Mouse (Mus musculus) forebrain, embryonic 16.5 days (tissue): Measurements from ENCODE around the gene Igfbp6. TPM values are rescaled to one million over a fixed set of nuclear protein-coding genes. Genes with fewer than 3 reads are reported as not detected.

Experiments
- ATAC-seq: fragments of 200-750 bp; cut with Nextera tagmentation; 2 replicates; pipeline ENCODE4 v1.8.0; 2017; ENCODE audit warnings: mild to moderate bottlenecking, moderate library complexity
- H3K27ac ChIP-seq: fragments of 300-500 bp; sonication (generic); 2 replicates; pipeline ENCODE4 v1.5.1; 2014; ENCODE audit warnings: low read length, control low read depth
- H3K27me3 ChIP-seq: fragments of 300-500 bp; sonication (generic); replicated peaks from 2 replicates; pipeline ENCODE4 v1.6.1; 2014; ENCODE audit warnings: low read length; ENCODE audit not compliant: control insufficient read depth, insufficient read depth
- H3K36me3 ChIP-seq: fragments of 300-500 bp; sonication (generic); 2 replicates; pipeline ENCODE4 v1.6.1; 2014; ENCODE audit not compliant: control insufficient read depth, insufficient read depth
- H3K4me1 ChIP-seq: fragments of 300-500 bp; sonication (generic); replicated peaks from 2 replicates; pipeline ENCODE4 v1.6.1; 2014; ENCODE audit warnings: low read length; ENCODE audit not compliant: control insufficient read depth, insufficient read depth
- H3K4me2 ChIP-seq: fragments of 300-500 bp; sonication (generic); 2 replicates; pipeline ENCODE4 v1.6.1; 2014; ENCODE audit warnings: mild to moderate bottlenecking, low read length, control low read depth
- H3K4me3 ChIP-seq: fragments of 300-500 bp; sonication (generic); replicated peaks from 2 replicates; pipeline ENCODE4 v1.5.1; 2014; ENCODE audit warnings: mild to moderate bottlenecking, low read length, control low read depth
- H3K9ac ChIP-seq: fragments of 300-500 bp; sonication (generic); replicated peaks from 2 replicates; pipeline ENCODE4 v1.6.1; 2014; ENCODE audit warnings: low read depth, low read length, control low read depth
- H3K9me3 ChIP-seq: fragments of 300-500 bp; sonication (generic); 2 replicates; pipeline ENCODE4 v1.6.1; 2016; ENCODE audit warnings: low read length; ENCODE audit not compliant: control insufficient read depth
- WGBS: fragments of 180-500 bp; shearing (Covaris S2); extraction: QIAGEN DNeasy Blood & Tissue Kit; methylation state at CpG from one replicate; pipeline ENCODE4 v1.1.7; 2014; 5-methylcytosine and 5-hydroxymethylcytosine counted together
- polyA plus RNA-seq: library from polyadenylated mRNA; unstranded; fragments of >200 nt; fragmentation: Nextera tagmentation; extraction: Ambion mirVana; gene quantifications from 2 replicates; pipeline ENCODE4 v1.2.1, GENCODE M21; 2015

Gene Igfbp6
- polyA plus RNA-seq, 1 experiment from 2014 or later, result 2.2 TPM

DNA sequence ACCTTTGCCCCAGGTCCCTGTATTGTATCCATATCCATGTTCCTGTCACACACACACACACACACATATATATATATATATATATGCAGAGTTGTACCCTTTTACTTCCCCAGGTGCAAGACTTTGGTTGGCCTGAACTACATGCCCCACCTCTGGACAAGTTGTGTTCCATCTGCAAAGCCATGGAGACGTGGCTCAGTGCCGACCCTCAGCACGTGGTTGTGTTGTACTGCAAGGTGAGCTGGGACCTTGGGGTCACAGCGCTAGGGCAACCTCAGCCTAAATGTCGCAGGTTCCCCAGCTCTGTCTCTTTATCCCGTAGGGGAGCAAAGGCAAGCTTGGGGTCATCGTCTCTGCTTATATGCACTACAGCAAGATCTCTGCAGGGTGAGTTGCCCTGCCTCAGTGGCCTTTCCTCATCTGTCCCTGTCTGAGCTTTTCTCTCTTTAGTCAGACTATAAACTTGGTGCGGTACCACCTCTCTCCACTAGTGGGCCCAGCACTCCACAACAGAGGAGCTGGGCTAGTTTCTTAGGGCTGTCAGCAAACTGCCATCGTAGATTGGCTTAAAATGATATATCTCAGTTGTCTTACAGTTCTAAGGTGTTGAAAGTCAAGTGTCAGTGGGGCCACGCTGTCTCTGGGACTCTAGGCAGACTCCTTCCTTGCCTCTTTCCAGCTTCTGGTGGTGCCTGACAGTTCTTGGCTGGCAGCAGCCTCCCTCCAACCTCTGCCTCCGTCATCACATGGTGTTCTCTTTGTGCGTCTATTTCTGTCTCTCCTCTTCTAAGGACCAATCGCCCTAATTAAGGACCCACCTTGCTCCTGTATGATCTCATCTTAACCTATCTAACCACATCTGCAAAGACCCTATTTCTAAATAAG lies 36.2 kb upstream of the Igfbp6 start:
- Histone ChIP-seq H3K4me2 (no peak overlapping the region), H3K4me1 (peaks cover 27% of the 10 kb centered on the region), H3K36me3 (no peaks in the 10 kb centered on the region), H3K27ac (no peak overlapping the region), H3K9me3 (no peaks in the 10 kb centered on the region), H3K9ac (no peak overlapping the region), H3K4me3 (no peak overlapping the region), H3K27me3 (peaks cover 11% of the 10 kb centered on the region; the same call in 1 of the 2 replicates)
- no peak; the same call in 1 of the 2 replicates for ATAC-seq
- 31% methylated on average over 13 of the region's 13 CpGs for WGBS

- no peak overlapping the region for H3K4me2 ChIP-seq
- no peak overlapping the region for H3K9ac ChIP-seq
- peaks cover 11% of the 10 kb centered on the region; the same call in 1 of the 2 replicates for H3K27me3 ChIP-seq
- peak; percentile 41 for ATAC-seq
- peaks cover 21% of the 10 kb centered on the region for H3K4me1 ChIP-seq
- 40% methylated on average over 18 of the region's 18 CpGs for WGBS
- H3K9me3 ChIP-seq, result no peaks in the 10 kb centered on the region
- no peak overlapping the region for H3K4me3 ChIP-seq
- no peaks in the 10 kb centered on the region for H3K36me3 ChIP-seq
- no peak overlapping the region for H3K27ac ChIP-seq
These were observed 35.3 kb upstream of the Igfbp6 start for GRCm38 (mm10) chr15:102108651-102109525.

GRCm38 (mm10) chr15:102110271-102110670 lies 33.9 kb upstream of the Igfbp6 start:
- no peak overlapping the region for H3K9ac ChIP-seq
- peaks cover 11% of the 10 kb centered on the region; the same call in 1 of the 2 replicates for H3K27me3 ChIP-seq
- no peak overlapping the region for H3K27ac ChIP-seq
- H3K4me2 ChIP-seq, result no peak overlapping the region
- no peaks in the 10 kb centered on the region for H3K36me3 ChIP-seq
- 91% methylated on average over 7 of the region's 7 CpGs for WGBS
- no peak overlapping the region for H3K4me3 ChIP-seq
- no peaks in the 10 kb centered on the region for H3K9me3 ChIP-seq
- ATAC-seq, result no peak
- peaks cover 18% of the 10 kb centered on the region for H3K4me1 ChIP-seq

GRCm38 (mm10) chr15:102110701-102111494 lies 33.3 kb upstream of the Igfbp6 start:
- no peak overlapping the region for H3K4me2 ChIP-seq
- 76% methylated on average over 28 of the region's 29 CpGs for WGBS
- H3K9ac ChIP-seq, result no peak overlapping the region
- no peaks in the 10 kb centered on the region for H3K36me3 ChIP-seq
- peaks cover 15% of the 10 kb centered on the region for H3K4me1 ChIP-seq
- peaks cover 8% of the 10 kb centered on the region; the same call in 1 of the 2 replicates for H3K27me3 ChIP-seq
- ATAC-seq, result no peak
- no peak overlapping the region for H3K27ac ChIP-seq
- no peaks in the 10 kb centered on the region for H3K9me3 ChIP-seq
- no peak overlapping the region for H3K4me3 ChIP-seq

GRCm38 (mm10) chr15:102111495-102111829 lies 32.7 kb upstream of the Igfbp6 start:
- Histone ChIP-seq H3K27ac (no peak overlapping the region), H3K9me3 (no peaks in the 10 kb centered on the region), H3K36me3 (no peaks in the 10 kb centered on the region), H3K9ac (no peak overlapping the region), H3K4me3 (no peak overlapping the region), H3K27me3 (peaks cover 4% of the 10 kb centered on the region; the same call in 1 of the 2 replicates), H3K4me1 (peaks cover 19% of the 10 kb centered on the region), H3K4me2 (no peak overlapping the region)
- WGBS, result 76% methylated on average over 11 of the region's 11 CpGs
- no peak for ATAC-seq

DNA sequence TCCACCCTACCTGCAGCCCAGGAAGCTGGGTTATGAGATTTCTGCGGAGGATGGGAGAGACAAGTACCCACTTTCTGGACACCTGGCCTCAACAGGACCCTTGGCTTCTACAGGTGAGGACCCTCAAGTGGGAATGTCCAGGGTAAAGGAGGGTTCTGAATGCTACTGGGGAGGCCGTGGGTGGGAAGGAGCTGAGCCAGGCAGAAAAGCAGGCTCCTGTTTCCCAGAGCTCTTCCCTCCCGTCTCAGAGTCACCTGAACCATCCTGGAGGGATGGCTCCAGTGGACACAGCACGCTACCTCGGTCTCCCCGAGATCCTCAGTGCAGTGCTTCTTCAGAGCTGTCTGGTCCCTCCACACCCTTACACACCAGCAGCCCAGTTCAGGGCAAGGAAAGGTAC lies 32.0 kb upstream of the Igfbp6 start:
- H3K36me3 ChIP-seq, result no peaks in the 10 kb centered on the region
- no peaks in the 10 kb centered on the region for H3K27me3 ChIP-seq
- H3K4me1 ChIP-seq, result peaks cover 19% of the 10 kb centered on the region
- H3K9ac ChIP-seq, result no peak overlapping the region
- WGBS, result 89% methylated on average over 6 of the region's 6 CpGs
- ATAC-seq, result no peak
- no peak overlapping the region for H3K4me3 ChIP-seq
- no peak overlapping the region for H3K4me2 ChIP-seq
- no peak overlapping the region for H3K27ac ChIP-seq
- H3K9me3 ChIP-seq, result no peaks in the 10 kb centered on the region

DNA sequence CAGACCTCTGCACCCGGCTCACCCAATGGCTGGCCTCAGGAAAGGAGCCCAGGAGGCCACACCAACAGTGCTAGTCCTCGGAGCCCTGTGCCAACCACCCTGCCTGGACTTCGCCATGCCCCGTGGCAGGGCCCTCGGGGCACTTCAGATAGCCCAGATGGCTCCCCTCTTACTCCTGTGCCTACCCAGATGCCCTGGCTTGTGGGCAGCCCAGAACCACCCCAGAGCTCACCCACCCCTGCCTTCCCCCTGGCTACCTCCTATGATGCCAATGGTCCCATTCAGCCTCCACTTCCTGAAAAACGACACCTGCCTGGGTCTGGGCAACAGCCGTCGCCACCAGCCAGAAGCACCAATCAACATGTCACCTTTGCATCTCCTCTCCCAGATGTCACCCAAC lies 31.3 kb upstream of the Igfbp6 start:
- H3K36me3 ChIP-seq, result no peaks in the 10 kb centered on the region; the same call in 1 of the 2 replicates
- 79% methylated on average over 8 of the region's 8 CpGs for WGBS
- no peaks in the 10 kb centered on the region for H3K9me3 ChIP-seq
- no peaks in the 10 kb centered on the region for H3K27me3 ChIP-seq
- H3K4me3 ChIP-seq, result no peak overlapping the region
- H3K4me2 ChIP-seq, result no peak overlapping the region
- peaks cover 19% of the 10 kb centered on the region for H3K4me1 ChIP-seq
- no peak for ATAC-seq
- H3K27ac ChIP-seq, result no peak overlapping the region
- no peak overlapping the region for H3K9ac ChIP-seq

- Histone ChIP-seq H3K9me3 (no peaks in the 10 kb centered on the region), H3K27me3 (no peaks in the 10 kb centered on the region), H3K27ac (no peak overlapping the region), H3K36me3 (peaks cover 6% of the 10 kb centered on the region), H3K4me2 (no peak overlapping the region), H3K4me3 (no peak overlapping the region), H3K9ac (no peak overlapping the region), H3K4me1 (peaks cover 19% of the 10 kb centered on the region)
- no peak for ATAC-seq
- 80% methylated on average over 4 of the region's 4 CpGs for WGBS
These were observed 30.5 kb upstream of the Igfbp6 start for GRCm38 (mm10) chr15:102113674-102114073.
